ENCODE assay signal across 17 mouse cellular contexts in genomic region chr13:52605911-52606310, GRCm38 (mm10). TPM values are rescaled to one million over a fixed set of nuclear protein-coding genes. Genes with fewer than 3 reads are reported as not detected.
DNase-seq lines count a peak whose midpoint lies in the region; ATAC-seq lines count a peak whose summit lies in the region.
"Had no signal": no experiment of that assay in that cellular context is flagged by ENCODE, and none has a peak within 500 bp of the region (broad histone marks: within the 10 kb centered on the region; RNA-seq: fewer than 3 reads in every experiment).

No protein-coding gene starts in this region.

- no peak overlapping the region for H3K4me2 ChIP-seq in heart, embryonic 11.5 days
- H3K4me2 ChIP-seq: embryonic facial prominence, embryonic 12.5 days; liver, embryonic 12.5 days; midbrain, embryonic 12.5 days; neural tube, embryonic 15.5 days had no signal

- H3K4me3 ChIP-seq in heart, embryonic 11.5 days (ENCODE audit: low read depth, low read length): no peak overlapping the region
- H3K4me3 ChIP-seq: embryonic facial prominence, embryonic 12.5 days; liver, embryonic 12.5 days; midbrain, embryonic 12.5 days; myocyte; neural tube, embryonic 15.5 days had no signal

- DNase-seq in heart, adult 18-20 months: peak; percentile 73
- peak; percentile 46 for DNase-seq in lung, postnatal 36 days
- no peak for DNase-seq in lung, postnatal 25 days (ENCODE audit: low spot score)
- peak; percentile 45 for DNase-seq in gastrocnemius, postnatal 10 days
- peak; percentile 40 for DNase-seq in heart, postnatal 25 days (ENCODE audit: low spot score)
- no peak for DNase-seq in liver
- no peak for DNase-seq in left cerebral cortex, adult 8-10 months (ENCODE audit: low spot score in 2 of 2)
- DNase-seq: adrenal gland, postnatal 14 days; cerebellum, adult 8-10 months; kidney, adult 8-10 months; thymus, postnatal 4 days had no signal

- no peak overlapping the region for H3K27ac ChIP-seq in heart, embryonic 11.5 days (ENCODE audit: low read depth, low read length)
- H3K27ac ChIP-seq: embryonic facial prominence, embryonic 12.5 days; liver, embryonic 12.5 days; midbrain, embryonic 12.5 days; neural tube, embryonic 15.5 days had no signal

- no peaks in the 10 kb centered on the region for H3K9me3 ChIP-seq in heart, embryonic 11.5 days (replicated peaks; ENCODE audit: control insufficient read depth, low read length)
- H3K9me3 ChIP-seq: embryonic facial prominence, embryonic 12.5 days; liver, embryonic 12.5 days; midbrain, embryonic 12.5 days; neural tube, embryonic 15.5 days had no signal

- H3K4me1 ChIP-seq in heart, embryonic 11.5 days (ENCODE audit: control insufficient read depth, insufficient read depth, low read length): peaks cover 13% of the 10 kb centered on the region
- H3K4me1 ChIP-seq: embryonic facial prominence, embryonic 12.5 days; midbrain, embryonic 12.5 days had no signal

- no peaks in the 10 kb centered on the region for H3K36me3 ChIP-seq in heart, embryonic 11.5 days (ENCODE audit: control insufficient read depth, insufficient read depth, low read length)
- H3K36me3 ChIP-seq: embryonic facial prominence, embryonic 12.5 days; liver, embryonic 12.5 days; midbrain, embryonic 12.5 days; neural tube, embryonic 15.5 days had no signal

- intact Hi-C loops in heart, postnatal 25 days (cut with DNase I): no loop called here

- 78% methylated on average over 4 of the region's 4 CpGs for WGBS in heart, embryonic 11.5 days (ENCODE audit: insufficient replicate concordance)

- no peak overlapping the region for H3K9ac ChIP-seq in heart, embryonic 11.5 days (ENCODE audit: low read depth, low read length)
- H3K9ac ChIP-seq: embryonic facial prominence, embryonic 12.5 days; liver, embryonic 12.5 days; midbrain, embryonic 12.5 days; neural tube, embryonic 15.5 days had no signal

- H3K27me3 ChIP-seq in heart, embryonic 11.5 days (ENCODE audit: control insufficient read depth, insufficient read depth, low read length): no peaks in the 10 kb centered on the region
- H3K27me3 ChIP-seq: embryonic facial prominence, embryonic 12.5 days; liver, embryonic 12.5 days; midbrain, embryonic 12.5 days; neural tube, embryonic 15.5 days had no signal

- no peak for ATAC-seq in heart, embryonic 11.5 days (replicated peaks; ENCODE audit: insufficient number of reproducible peaks, low FRiP score, low TSS enrichment)
- ATAC-seq: liver, embryonic 12.5 days had no signal

RNA-seq across cellular contexts. Expression of gene Syk, which starts 22.9 kb away (rescaled TPM):
- total RNA-seq in heart, adult 18-20 months (2021): 10 to 100 TPM; 16.1 to 21.1 TPM
- polyA plus RNA-seq in heart, embryonic 11.5 days (2014; fragmentation: Nextera tagmentation; extraction: Ambion mirVana): 6.4 and 8.3 TPM in 2 replicates
- total RNA-seq in gastrocnemius, postnatal 10 days (2021): 1 to 10 TPM; 3.2 to 5.8 TPM
- total RNA-seq in heart, postnatal 25 days (2021): 10 to 100 TPM; 16.3 to 18.6 TPM
- 1 to 10 TPM; 2.0 to 5.2 (median 3.2) TPM for total RNA-seq in left cerebral cortex, adult 8-10 months (2022)

Comparison
In these comparisons a context has a peak if more than half of its experiments do, and no peak if none do; other contexts are left out.
1. DNase-seq: peak in heart, adult 18-20 months (2 of 2), lung, postnatal 36 days (single experiment), gastrocnemius, postnatal 10 days (single experiment) and heart, postnatal 25 days (single experiment); none in lung, postnatal 25 days (single experiment), liver (single experiment) and left cerebral cortex, adult 8-10 months (0 of 2).